Comparison of ENCODE assay signal across 8 mouse cellular contexts in the genomic region with DNA sequence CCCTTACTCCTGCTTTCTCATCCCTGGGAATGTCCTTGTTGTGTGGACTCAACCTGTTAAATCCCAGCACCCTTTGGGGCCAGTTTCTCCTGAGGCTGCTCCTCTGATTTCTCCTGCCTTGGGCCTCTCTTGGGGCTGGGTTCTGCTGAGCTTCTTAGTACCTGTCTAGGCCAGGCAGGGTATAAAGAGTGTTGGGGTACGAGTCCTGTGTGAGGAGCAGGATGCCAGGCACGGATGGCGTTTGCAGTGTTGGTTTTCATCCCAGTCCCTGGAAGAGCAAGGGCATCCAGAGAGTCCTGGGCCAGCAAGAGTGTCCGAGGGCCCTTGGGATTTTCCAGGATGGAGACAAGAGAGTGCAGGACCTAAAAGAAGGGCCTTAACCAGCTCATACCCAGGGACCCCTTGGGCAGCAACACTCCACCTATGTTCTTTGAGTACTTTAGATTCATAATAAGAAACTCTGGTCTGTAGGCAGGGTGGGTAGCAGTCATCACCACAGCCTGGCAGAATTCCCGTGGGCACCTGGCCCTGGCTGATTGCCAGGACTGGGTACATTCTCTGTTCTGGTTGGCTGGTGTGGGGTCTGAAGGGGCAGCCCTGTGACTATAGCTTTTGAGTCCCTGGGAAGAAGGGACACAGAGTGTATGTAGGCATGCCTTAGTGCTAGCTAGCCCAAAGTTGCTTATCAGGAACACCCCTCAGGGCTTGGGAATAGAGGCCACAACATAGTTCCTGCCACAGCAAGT. TPM values are rescaled to one million over a fixed set of nuclear protein-coding genes. Genes with fewer than 3 reads are reported as not detected.
DNase-seq lines count a peak whose midpoint lies in the region; ATAC-seq and TF ChIP-seq lines count a peak whose summit lies in the region.

No protein-coding gene starts in this region.

- no peaks in the 10 kb centered on the region for H3K36me3 ChIP-seq in thymus, adult 2 months (ENCODE audit: control insufficient read depth, insufficient read depth, low read length)
- peaks cover 2% of the 10 kb centered on the region for H3K36me3 ChIP-seq in forebrain, embryonic 12.5 days (replicated peaks)
- H3K36me3 ChIP-seq in kidney, embryonic 15.5 days: peaks cover 7% of the 10 kb centered on the region; the same call in 1 of the 2 replicates
- peaks cover 20% of the 10 kb centered on the region for H3K36me3 ChIP-seq in midbrain, postnatal 0 days (ENCODE audit: insufficient read depth, low read length)

- H3K27me3 ChIP-seq in thymus, adult 2 months (ENCODE audit: control insufficient read depth, insufficient read depth, low read length): no peaks in the 10 kb centered on the region
- peaks cover 36% of the 10 kb centered on the region for H3K27me3 ChIP-seq in forebrain, embryonic 12.5 days
- peaks cover 28% of the 10 kb centered on the region for H3K27me3 ChIP-seq in kidney, embryonic 15.5 days
- no peaks in the 10 kb centered on the region for H3K27me3 ChIP-seq in midbrain, postnatal 0 days (ENCODE audit: insufficient read depth, low read length)

- no peak overlapping the region for H3K27ac ChIP-seq in thymus, adult 2 months (ENCODE audit: control insufficient read depth, insufficient read depth, low read length)
- no peak overlapping the region for H3K27ac ChIP-seq in forebrain, embryonic 12.5 days
- no peak overlapping the region for H3K27ac ChIP-seq in kidney, embryonic 15.5 days
- peak overlapping the region; percentile 86; the same call in 1 of the 2 replicates for H3K27ac ChIP-seq in midbrain, postnatal 0 days (ENCODE audit: low read depth, low read length)

- peak overlapping the region; percentile 79 for H3K4me2 ChIP-seq in forebrain, embryonic 12.5 days
- H3K4me2 ChIP-seq in kidney, embryonic 15.5 days: peak overlapping the region; percentile 93
- H3K4me2 ChIP-seq in midbrain, postnatal 0 days (ENCODE audit: low read depth, low read length, poor library complexity, severe bottlenecking): peak overlapping the region; percentile 69

- no peak for DNase-seq in thymus, adult 2 months
- no peak for DNase-seq in thymus, postnatal 0 days (ENCODE audit: low spot score)
- DNase-seq in midbrain, postnatal 0 days (ENCODE audit: low spot score): peak; percentile 6
- DNase-seq in ovary, postnatal 14 days (ENCODE audit: low spot score): no peak
- DNase-seq in frontal cortex, postnatal 10 days (ENCODE audit: low spot score in 2 of 2): no peak

- 60% methylated on average over 5 of the region's 5 CpGs for WGBS in thymus, adult 2 months
- 68% methylated on average over 5 of the region's 5 CpGs for WGBS in forebrain, embryonic 12.5 days
- 69% methylated on average over 5 of the region's 5 CpGs for WGBS in kidney, embryonic 15.5 days
- WGBS in midbrain, postnatal 0 days: 59% methylated on average over 5 of the region's 5 CpGs

- no peak for TF ChIP-seq POLR2A in thymus, adult 2 months (IDR thresholded peaks at IDR 0.05; ENCODE audit: control insufficient read depth, extremely low read depth, insufficient read depth, low read length, poor library complexity)

- no peak for ATAC-seq in forebrain, embryonic 12.5 days (ENCODE audit: low FRiP score)
- ATAC-seq in kidney, embryonic 15.5 days (replicated peaks; ENCODE audit: low FRiP score): no peak
- ATAC-seq in midbrain, postnatal 0 days (ENCODE audit: low FRiP score): no peak
- ATAC-seq in megakaryocyte-erythroid progenitor cell, adult 5-6 weeks (replicated peaks; ENCODE audit: low FRiP score, low TSS enrichment, poor library complexity, severe bottlenecking): no peak

- peaks cover 24% of the 10 kb centered on the region for H3K4me1 ChIP-seq in thymus, adult 2 months (replicated peaks; ENCODE audit: control insufficient read depth, insufficient read depth, low read length)
- H3K4me1 ChIP-seq in forebrain, embryonic 12.5 days: peaks cover 22% of the 10 kb centered on the region
- peaks cover 31% of the 10 kb centered on the region for H3K4me1 ChIP-seq in kidney, embryonic 15.5 days
- peaks cover 16% of the 10 kb centered on the region for H3K4me1 ChIP-seq in midbrain, postnatal 0 days (ENCODE audit: insufficient read depth, low read length)

- no peak for TF ChIP-seq CTCF in thymus, adult 2 months (IDR thresholded peaks at IDR 0.05; ENCODE audit: borderline replicate concordance, control insufficient read depth, extremely low read depth, insufficient read depth, low read length, poor library complexity)
- no peak for TF ChIP-seq CTCF in midbrain, postnatal 0 days (IDR thresholded peaks at IDR 0.05)

- peak overlapping the region; percentile 66 for H3K4me3 ChIP-seq in thymus, adult 2 months (ENCODE audit: control insufficient read depth, insufficient read depth, low read length)
- H3K4me3 ChIP-seq in forebrain, embryonic 12.5 days (replicated peaks): peak overlapping the region; percentile 72
- peak overlapping the region; percentile 75 for H3K4me3 ChIP-seq in kidney, embryonic 15.5 days (replicated peaks)
- peak overlapping the region; percentile 86 for H3K4me3 ChIP-seq in midbrain, postnatal 0 days (ENCODE audit: low read depth, low read length)

- peak overlapping the region; percentile 77 for H3K9ac ChIP-seq in forebrain, embryonic 12.5 days
- H3K9ac ChIP-seq in kidney, embryonic 15.5 days: no peak overlapping the region
- peak overlapping the region; percentile 93 for H3K9ac ChIP-seq in midbrain, postnatal 0 days (replicated peaks; ENCODE audit: low read length, poor library complexity, severe bottlenecking)

- H3K9me3 ChIP-seq in forebrain, embryonic 12.5 days: no peaks in the 10 kb centered on the region
- no peaks in the 10 kb centered on the region for H3K9me3 ChIP-seq in kidney, embryonic 15.5 days (replicated peaks)
- no peaks in the 10 kb centered on the region for H3K9me3 ChIP-seq in midbrain, postnatal 0 days (ENCODE audit: low read length)

RNA-seq across cellular contexts. Expression of a gene that starts 1.1 kb away (rescaled TPM):
- 86.6 and 100 TPM in 2 replicates for polyA plus RNA-seq in thymus, adult 2 months (2012; rRNA removed)
- 3.3 and 4.7 TPM in 2 replicates for polyA plus RNA-seq in thymus, postnatal 0 days (2015; fragmentation: Nextera tagmentation; extraction: Ambion mirVana)
- 10.9 and 12.5 TPM in 2 replicates for polyA plus RNA-seq in forebrain, embryonic 12.5 days (2016; fragmentation: Nextera tagmentation; extraction: Ambion mirVana)
- 11.0 and 11.1 TPM in 2 replicates for polyA plus RNA-seq in kidney, embryonic 15.5 days (2015; fragmentation: Nextera tagmentation; extraction: Ambion mirVana)
- total RNA-seq in midbrain, postnatal 0 days (2014; rRNA removed): 79.8 and 84.3 TPM in 2 replicates
- polyA plus RNA-seq in midbrain, postnatal 0 days (2015; fragmentation: Nextera tagmentation; extraction: Ambion mirVana): 13.5 and 14.5 TPM in 2 replicates
- total RNA-seq in megakaryocyte-erythroid progenitor cell, adult 5-6 weeks (2014; fragmentation: Nextera tagmentation): 34.7 and 38.3 TPM in 2 replicates
- 10.8 and 13.1 TPM in 2 replicates for total RNA-seq in megakaryocyte-erythroid progenitor cell, adult 5-6 weeks (2017)

RNA-seq across cellular contexts. Expression of a gene that starts 6.5 kb away (rescaled TPM):
- 1.9 and 2.0 TPM in 2 replicates for polyA plus RNA-seq in thymus, adult 2 months (2012; rRNA removed)
- 1.4 and 1.8 TPM in 2 replicates for polyA plus RNA-seq in thymus, postnatal 0 days (2015; fragmentation: Nextera tagmentation; extraction: Ambion mirVana)
- 0.14 TPM in 1 of 2 replicates, not detected in the other for polyA plus RNA-seq in forebrain, embryonic 12.5 days (2016; fragmentation: Nextera tagmentation; extraction: Ambion mirVana)
- 0.08 and 0.18 TPM in 2 replicates for polyA plus RNA-seq in kidney, embryonic 15.5 days (2015; fragmentation: Nextera tagmentation; extraction: Ambion mirVana)
- 0.42 and 1.6 TPM in 2 replicates for total RNA-seq in midbrain, postnatal 0 days (2014; rRNA removed)
- 0.22 and 0.23 TPM in 2 replicates for polyA plus RNA-seq in midbrain, postnatal 0 days (2015; fragmentation: Nextera tagmentation; extraction: Ambion mirVana)
- 3.4 and 6.3 TPM in 2 replicates for total RNA-seq in megakaryocyte-erythroid progenitor cell, adult 5-6 weeks (2014; fragmentation: Nextera tagmentation)
- total RNA-seq in megakaryocyte-erythroid progenitor cell, adult 5-6 weeks (2017): 4.5 and 4.9 TPM in 2 replicates

RNA-seq across cellular contexts. Expression of a gene that starts 27.0 kb away (rescaled TPM):
- 11.6 and 17.3 TPM in 2 replicates for polyA plus RNA-seq in thymus, adult 2 months (2012; rRNA removed)
- polyA plus RNA-seq in thymus, postnatal 0 days (2015; fragmentation: Nextera tagmentation; extraction: Ambion mirVana): 3.6 and 4.7 TPM in 2 replicates
- polyA plus RNA-seq in forebrain, embryonic 12.5 days (2016; fragmentation: Nextera tagmentation; extraction: Ambion mirVana): 1.1 and 2.0 TPM in 2 replicates
- 3.6 and 3.9 TPM in 2 replicates for polyA plus RNA-seq in kidney, embryonic 15.5 days (2015; fragmentation: Nextera tagmentation; extraction: Ambion mirVana)
- total RNA-seq in midbrain, postnatal 0 days (2014; rRNA removed): 0.61 and 0.66 TPM in 2 replicates
- polyA plus RNA-seq in midbrain, postnatal 0 days (2015; fragmentation: Nextera tagmentation; extraction: Ambion mirVana): 2.0 and 2.4 TPM in 2 replicates
- not detected in 2 replicates for total RNA-seq in megakaryocyte-erythroid progenitor cell, adult 5-6 weeks (2014; fragmentation: Nextera tagmentation)
- not detected in 2 replicates for total RNA-seq in megakaryocyte-erythroid progenitor cell, adult 5-6 weeks (2017)

RNA-seq across cellular contexts. Expression of a gene that starts 30.5 kb away (rescaled TPM):
- polyA plus RNA-seq in thymus, adult 2 months (2012; rRNA removed): 28.4 and 30.8 TPM in 2 replicates
- 6.3 and 7.2 TPM in 2 replicates for polyA plus RNA-seq in thymus, postnatal 0 days (2015; fragmentation: Nextera tagmentation; extraction: Ambion mirVana)
- 192 and 198 TPM in 2 replicates for polyA plus RNA-seq in forebrain, embryonic 12.5 days (2016; fragmentation: Nextera tagmentation; extraction: Ambion mirVana)
- 41.3 and 52.5 TPM in 2 replicates for polyA plus RNA-seq in kidney, embryonic 15.5 days (2015; fragmentation: Nextera tagmentation; extraction: Ambion mirVana)
- 199 and 234 TPM in 2 replicates for total RNA-seq in midbrain, postnatal 0 days (2014; rRNA removed)
- 470 and 481 TPM in 2 replicates for polyA plus RNA-seq in midbrain, postnatal 0 days (2015; fragmentation: Nextera tagmentation; extraction: Ambion mirVana)
- not detected in 2 replicates for total RNA-seq in megakaryocyte-erythroid progenitor cell, adult 5-6 weeks (2014; fragmentation: Nextera tagmentation)
- total RNA-seq in megakaryocyte-erythroid progenitor cell, adult 5-6 weeks (2017): not detected in 2 replicates

RNA-seq across cellular contexts. Expression of a gene that starts 31.3 kb away (rescaled TPM):
- 165 and 192 TPM in 2 replicates for polyA plus RNA-seq in thymus, adult 2 months (2012; rRNA removed)
- 72.4 and 83.3 TPM in 2 replicates for polyA plus RNA-seq in thymus, postnatal 0 days (2015; fragmentation: Nextera tagmentation; extraction: Ambion mirVana)
- 34.5 and 39.1 TPM in 2 replicates for polyA plus RNA-seq in forebrain, embryonic 12.5 days (2016; fragmentation: Nextera tagmentation; extraction: Ambion mirVana)
- 30.4 and 31.8 TPM in 2 replicates for polyA plus RNA-seq in kidney, embryonic 15.5 days (2015; fragmentation: Nextera tagmentation; extraction: Ambion mirVana)
- 163 and 195 TPM in 2 replicates for total RNA-seq in midbrain, postnatal 0 days (2014; rRNA removed)
- polyA plus RNA-seq in midbrain, postnatal 0 days (2015; fragmentation: Nextera tagmentation; extraction: Ambion mirVana): 151 and 165 TPM in 2 replicates
- 34.5 and 36.3 TPM in 2 replicates for total RNA-seq in megakaryocyte-erythroid progenitor cell, adult 5-6 weeks (2014; fragmentation: Nextera tagmentation)
- total RNA-seq in megakaryocyte-erythroid progenitor cell, adult 5-6 weeks (2017): 17.9 and 25.9 TPM in 2 replicates
